Mouse (Mus musculus) olfactory bulb, adult 2 months (tissue): ENCODE data around the gene Hamp2.

ENCODE experiments used
- CTCF ChIP-seq: fragments of 200-500 bp; IDR thresholded peaks from 2 replicates; pipeline ENCODE4 v1.5.1; 2012; ENCODE audit warnings: low read depth, mild to moderate bottlenecking, low read length, moderate library complexity; ENCODE audit not compliant: insufficient read depth
- POLR2A ChIP-seq: fragments of 200-500 bp; IDR thresholded peaks from 2 replicates; pipeline ENCODE4 v1.6.1; 2012; ENCODE audit warnings: mild to moderate bottlenecking, low read depth, low read length, moderate library complexity; ENCODE audit not compliant: insufficient read depth

DNA sequence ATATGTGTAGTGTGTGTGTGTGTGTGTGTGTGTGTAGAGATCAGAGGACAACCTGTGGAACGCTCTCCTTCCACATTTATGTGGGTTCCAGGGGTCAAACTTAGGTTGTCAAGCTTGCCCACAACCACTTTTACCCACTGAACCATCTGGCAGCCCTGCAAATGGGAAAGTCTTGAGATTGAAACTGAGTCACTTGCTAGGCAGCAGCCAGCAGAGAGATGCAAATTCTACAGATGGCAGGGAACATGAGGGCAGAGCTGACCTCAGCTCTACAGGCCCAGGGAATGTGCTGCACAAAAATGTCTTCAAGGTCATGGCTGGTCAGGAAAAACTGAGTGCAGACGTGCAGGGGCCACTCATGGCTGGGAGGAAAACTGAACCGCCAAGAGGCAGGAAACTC, 43.1 kb downstream of the Hamp2 start:
- TF ChIP-seq POLR2A (no peak), CTCF (no peak)
